Mouse (Mus musculus): Measurements from ENCODE around the gene Pam. TPM values are rescaled to one million over a fixed set of nuclear protein-coding genes. Genes with fewer than 3 reads are reported as not detected.
"Not testable (repeated sequence)": the region's sequence is repeated elsewhere in the genome, so short reads cannot be mapped to it uniquely, and the experiment has no call there.

The Pam gene
- polyA plus RNA-seq, 1 experiment from 2014 or later, result 30.7 TPM

GRCm38 (mm10) chr1:97998961-97999360 is 96.5 kb downstream of the Pam start:
- not testable (repeated sequence) for ATAC-seq; H3K9me3 ChIP-seq (ENCODE audit: control insufficient read depth, low read length); H3K36me3 ChIP-seq (ENCODE audit: control insufficient read depth, insufficient read depth, low read length); H3K4me2 ChIP-seq (ENCODE audit: low read depth, low read length); H3K4me1 ChIP-seq (ENCODE audit: control insufficient read depth, insufficient read depth, low read length); H3K27me3 ChIP-seq (replicated peaks; ENCODE audit: control insufficient read depth, insufficient read depth, low read length); H3K4me3 ChIP-seq (ENCODE audit: low read length); H3K9ac ChIP-seq (ENCODE audit: low read depth, low read length); H3K27ac ChIP-seq (ENCODE audit: low read length)
- 63% methylated on average over 5 of the region's 5 CpGs for WGBS

- no peaks in the 10 kb centered on the region for H3K36me3 ChIP-seq (ENCODE audit: control insufficient read depth, insufficient read depth, low read length)
- peaks cover 3% of the 10 kb centered on the region; the same call in 1 of the 2 replicates for H3K4me1 ChIP-seq (ENCODE audit: control insufficient read depth, insufficient read depth, low read length)
- H3K4me3 ChIP-seq (ENCODE audit: low read length), result no peak overlapping the region
- H3K27ac ChIP-seq (ENCODE audit: low read length), result no peak overlapping the region
- no peak overlapping the region for H3K9ac ChIP-seq (ENCODE audit: low read depth, low read length)
- H3K9me3 ChIP-seq (ENCODE audit: control insufficient read depth, low read length), result no peaks in the 10 kb centered on the region
- H3K4me2 ChIP-seq (ENCODE audit: low read depth, low read length), result no peak overlapping the region
- no peaks in the 10 kb centered on the region for H3K27me3 ChIP-seq (replicated peaks; ENCODE audit: control insufficient read depth, insufficient read depth, low read length)
- 78% methylated on average over 1 of the region's 1 CpGs for WGBS
- peak; percentile 31; the same call in 1 of the 2 replicates for ATAC-seq
Observed at GRCm38 (mm10) chr1:97997088-97997487, 98.4 kb downstream of the Pam start.

- Histone ChIP-seq H3K36me3 (ENCODE audit: control insufficient read depth, insufficient read depth, low read length) (no peaks in the 10 kb centered on the region), H3K9ac (ENCODE audit: low read depth, low read length) (no peak overlapping the region), H3K9me3 (ENCODE audit: control insufficient read depth, low read length) (no peaks in the 10 kb centered on the region), H3K4me1 (ENCODE audit: control insufficient read depth, insufficient read depth, low read length) (no peaks in the 10 kb centered on the region), H3K27ac (ENCODE audit: low read length) (no peak overlapping the region), H3K4me3 (ENCODE audit: low read length) (no peak overlapping the region), H3K27me3 (replicated peaks; ENCODE audit: control insufficient read depth, insufficient read depth, low read length) (no peaks in the 10 kb centered on the region), H3K4me2 (ENCODE audit: low read depth, low read length) (no peak overlapping the region)
- WGBS, result 74% methylated on average over 3 of the region's 3 CpGs
- no peak for ATAC-seq
Observed at GRCm38 (mm10) chr1:97991976-97992375, 103.5 kb downstream of the Pam start.

GRCm38 (mm10) chr1:97983189-97983588 is 112.3 kb downstream of the Pam start:
- Histone ChIP-seq H3K9ac (ENCODE audit: low read depth, low read length) (no peak overlapping the region), H3K4me2 (ENCODE audit: low read depth, low read length) (no peak overlapping the region), H3K9me3 (ENCODE audit: control insufficient read depth, low read length) (no peaks in the 10 kb centered on the region), H3K27ac (ENCODE audit: low read length) (no peak overlapping the region), H3K4me1 (ENCODE audit: control insufficient read depth, insufficient read depth, low read length) (no peaks in the 10 kb centered on the region), H3K4me3 (ENCODE audit: low read length) (no peak overlapping the region), H3K36me3 (ENCODE audit: control insufficient read depth, insufficient read depth, low read length) (no peaks in the 10 kb centered on the region), H3K27me3 (replicated peaks; ENCODE audit: control insufficient read depth, insufficient read depth, low read length) (no peaks in the 10 kb centered on the region)
- ATAC-seq, result no peak
- 70% methylated on average over 1 of the region's 1 CpGs for WGBS

- Histone ChIP-seq H3K4me2 (ENCODE audit: low read depth, low read length) (no peak overlapping the region), H3K4me3 (ENCODE audit: low read length) (no peak overlapping the region), H3K9me3 (ENCODE audit: control insufficient read depth, low read length) (no peaks in the 10 kb centered on the region), H3K36me3 (ENCODE audit: control insufficient read depth, insufficient read depth, low read length) (no peaks in the 10 kb centered on the region), H3K9ac (ENCODE audit: low read depth, low read length) (no peak overlapping the region), H3K27ac (ENCODE audit: low read length) (no peak overlapping the region), H3K27me3 (replicated peaks; ENCODE audit: control insufficient read depth, insufficient read depth, low read length) (no peaks in the 10 kb centered on the region), H3K4me1 (ENCODE audit: control insufficient read depth, insufficient read depth, low read length) (no peaks in the 10 kb centered on the region)
- ATAC-seq, result no peak
- WGBS, result 84% methylated on average over 1 of the region's 1 CpGs
Observed at GRCm38 (mm10) chr1:97979422-97979821, 116.0 kb downstream of the Pam start.

GRCm38 (mm10) chr1:97977521-97977920 is 117.9 kb downstream of the Pam start:
- WGBS, result 15% methylated on average over 7 of the region's 7 CpGs
- no peaks in the 10 kb centered on the region for H3K4me1 ChIP-seq (ENCODE audit: control insufficient read depth, insufficient read depth, low read length)
- peak overlapping the region; percentile 39; the same call in 1 of the 2 replicates for H3K27ac ChIP-seq (ENCODE audit: low read length)
- no peak for ATAC-seq
- no peaks in the 10 kb centered on the region for H3K36me3 ChIP-seq (ENCODE audit: control insufficient read depth, insufficient read depth, low read length)
- no peaks in the 10 kb centered on the region for H3K27me3 ChIP-seq (replicated peaks; ENCODE audit: control insufficient read depth, insufficient read depth, low read length)
- peak overlapping the region; percentile 84; the same call in 1 of the 2 replicates for H3K9ac ChIP-seq (ENCODE audit: low read depth, low read length)
- no peaks in the 10 kb centered on the region for H3K9me3 ChIP-seq (ENCODE audit: control insufficient read depth, low read length)
- H3K4me2 ChIP-seq (ENCODE audit: low read depth, low read length), result peak overlapping the region; percentile 88
- H3K4me3 ChIP-seq (ENCODE audit: low read length), result peak overlapping the region; percentile 72

- Histone ChIP-seq H3K9me3 (ENCODE audit: control insufficient read depth, low read length) (no peaks in the 10 kb centered on the region), H3K36me3 (ENCODE audit: control insufficient read depth, insufficient read depth, low read length) (no peaks in the 10 kb centered on the region), H3K4me1 (ENCODE audit: control insufficient read depth, insufficient read depth, low read length) (no peaks in the 10 kb centered on the region), H3K9ac (ENCODE audit: low read depth, low read length) (peak overlapping the region; percentile 84), H3K27ac (ENCODE audit: low read length) (peak overlapping the region; percentile 74), H3K4me2 (ENCODE audit: low read depth, low read length) (peak overlapping the region; percentile 88), H3K4me3 (ENCODE audit: low read length) (peak overlapping the region; percentile 72), H3K27me3 (replicated peaks; ENCODE audit: control insufficient read depth, insufficient read depth, low read length) (no peaks in the 10 kb centered on the region)
- peak; percentile 95 for ATAC-seq
- WGBS, result under 1% methylated on average over 47 of the region's 47 CpGs
Observed at GRCm38 (mm10) chr1:97976873-97977473, 118.5 kb downstream of the Pam start.

- 56% methylated on average over 13 of the region's 13 CpGs for WGBS
- no peak for ATAC-seq
- Histone ChIP-seq H3K36me3 (ENCODE audit: control insufficient read depth, insufficient read depth, low read length) (no peaks in the 10 kb centered on the region), H3K4me2 (ENCODE audit: low read depth, low read length) (peak overlapping the region; percentile 88), H3K4me3 (ENCODE audit: low read length) (peak overlapping the region; percentile 72), H3K27me3 (replicated peaks; ENCODE audit: control insufficient read depth, insufficient read depth, low read length) (no peaks in the 10 kb centered on the region), H3K4me1 (ENCODE audit: control insufficient read depth, insufficient read depth, low read length) (no peaks in the 10 kb centered on the region), H3K9me3 (ENCODE audit: control insufficient read depth, low read length) (no peaks in the 10 kb centered on the region), H3K27ac (ENCODE audit: low read length) (no peak overlapping the region), H3K9ac (ENCODE audit: low read depth, low read length) (no peak overlapping the region)
Observed at GRCm38 (mm10) chr1:97976072-97976471, 119.4 kb downstream of the Pam start.

GRCm38 (mm10) chr1:97974968-97975367 is 120.5 kb downstream of the Pam start:
- Histone ChIP-seq H3K9ac (ENCODE audit: low read depth, low read length) (no peak overlapping the region), H3K4me1 (ENCODE audit: control insufficient read depth, insufficient read depth, low read length) (no peaks in the 10 kb centered on the region), H3K27ac (ENCODE audit: low read length) (no peak overlapping the region), H3K27me3 (replicated peaks; ENCODE audit: control insufficient read depth, insufficient read depth, low read length) (no peaks in the 10 kb centered on the region), H3K9me3 (ENCODE audit: control insufficient read depth, low read length) (no peaks in the 10 kb centered on the region), H3K4me3 (ENCODE audit: low read length) (no peak overlapping the region), H3K36me3 (ENCODE audit: control insufficient read depth, insufficient read depth, low read length) (no peaks in the 10 kb centered on the region), H3K4me2 (ENCODE audit: low read depth, low read length) (no peak overlapping the region)
- WGBS, result 67% methylated on average over 11 of the region's 11 CpGs
- no peak for ATAC-seq

- peak; percentile 66 for ATAC-seq
- 57% methylated on average over 4 of the region's 4 CpGs for WGBS
- Histone ChIP-seq H3K9me3 (ENCODE audit: control insufficient read depth, low read length) (no peaks in the 10 kb centered on the region), H3K4me2 (ENCODE audit: low read depth, low read length) (no peak overlapping the region), H3K27me3 (replicated peaks; ENCODE audit: control insufficient read depth, insufficient read depth, low read length) (no peaks in the 10 kb centered on the region), H3K4me1 (ENCODE audit: control insufficient read depth, insufficient read depth, low read length) (no peaks in the 10 kb centered on the region), H3K4me3 (ENCODE audit: low read length) (no peak overlapping the region), H3K27ac (ENCODE audit: low read length) (no peak overlapping the region), H3K9ac (ENCODE audit: low read depth, low read length) (no peak overlapping the region), H3K36me3 (ENCODE audit: control insufficient read depth, insufficient read depth, low read length) (no peaks in the 10 kb centered on the region)
Observed at GRCm38 (mm10) chr1:97969765-97970164, 125.7 kb downstream of the Pam start.

Data from intestine, embryonic 16.5 days (tissue).